Mouse (Mus musculus): ENCODE data around the gene Cep112.
A peak's percentile ranks its signal among the peaks of the same experiment; 100 is the strongest.

Gene Cep112

DNA sequence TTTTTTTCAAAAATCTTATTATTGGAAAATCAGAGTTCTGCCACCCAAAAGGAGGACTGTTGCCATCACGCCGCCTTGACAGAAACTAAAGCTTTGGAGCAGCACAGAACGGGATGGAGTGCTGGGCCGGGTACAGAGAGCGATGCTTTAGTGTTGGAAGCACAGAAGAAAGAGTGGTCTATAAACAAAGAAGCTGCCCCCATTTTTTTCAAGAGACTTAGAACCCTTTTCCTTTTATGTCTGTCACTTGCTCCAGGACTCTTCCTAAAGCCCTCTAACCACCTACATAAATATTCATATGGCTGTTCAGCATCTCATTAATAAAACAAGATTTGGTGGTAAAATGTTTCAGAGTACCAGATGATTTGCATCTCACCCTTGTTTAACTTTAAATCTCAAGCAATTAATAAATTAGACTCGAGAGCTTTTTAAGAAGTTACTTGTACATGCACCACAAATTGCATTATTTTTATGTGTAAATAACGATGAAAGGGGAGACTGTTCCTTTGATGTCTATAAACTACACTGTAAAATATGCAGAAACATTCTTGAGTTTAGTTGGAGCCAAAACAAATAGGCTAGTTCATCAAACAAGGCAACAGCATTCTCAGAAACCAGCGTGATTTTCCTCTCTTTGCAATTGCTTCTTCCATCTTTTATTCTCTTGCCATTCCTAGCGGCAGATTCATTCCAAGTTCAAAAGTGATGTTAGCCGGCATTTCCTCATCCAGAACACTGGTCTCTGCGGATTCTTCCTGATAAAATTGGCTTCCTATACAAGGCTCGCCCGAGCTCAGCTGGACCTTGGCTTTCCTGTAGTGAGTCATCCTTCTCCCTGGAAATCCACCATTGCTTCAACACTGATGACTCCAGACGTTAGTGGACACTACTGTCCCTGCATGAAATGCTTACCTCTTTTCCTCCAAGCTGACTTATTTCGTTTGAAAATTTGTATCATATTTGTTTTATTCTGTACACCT lies 355.6 kb downstream of the Cep112 start:
- DNase-seq (ENCODE audit: low spot score in 2 of 2): no peak

DNA sequence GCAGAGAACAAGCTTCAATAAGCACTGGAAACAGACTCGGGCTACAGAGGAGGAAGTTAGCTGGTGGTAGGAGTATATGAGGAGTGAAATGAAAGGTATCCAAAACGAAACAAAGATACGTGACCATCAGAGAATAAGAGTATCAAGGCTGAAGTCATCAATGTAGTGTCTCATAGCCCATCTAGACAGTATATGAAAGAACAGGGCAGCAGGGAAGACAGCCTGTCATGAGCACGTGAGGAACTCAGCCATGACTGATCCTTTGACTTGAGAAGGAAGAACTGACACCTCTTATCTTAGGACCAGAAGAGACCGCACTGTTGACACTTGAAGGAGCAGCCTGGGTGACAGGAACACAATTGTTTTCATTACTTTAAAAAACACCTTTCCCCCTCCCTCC lies 373.4 kb downstream of the Cep112 start:
- no peak for DNase-seq (ENCODE audit: low spot score in 2 of 2)

DNA sequence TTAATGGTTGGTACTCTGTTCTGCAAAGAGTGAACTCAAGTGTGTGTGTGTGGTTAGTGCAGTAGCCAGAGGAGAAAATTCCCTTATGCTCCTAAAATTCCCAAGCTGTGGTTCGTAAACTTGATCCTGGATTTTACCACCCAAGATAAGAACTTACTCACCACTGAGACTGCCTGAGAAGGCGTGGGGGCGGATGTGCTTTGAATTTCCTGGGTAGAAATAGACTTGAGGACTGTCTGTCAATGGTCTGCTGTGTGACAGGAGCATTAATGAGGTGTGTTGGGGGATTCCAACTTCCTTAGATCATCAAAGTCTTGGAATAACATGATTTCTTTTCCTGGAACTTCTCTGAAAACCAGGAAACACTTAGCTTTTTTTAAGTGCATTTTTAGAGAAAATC lies 374.7 kb downstream of the Cep112 start:
- DNase-seq (ENCODE audit: low spot score in 2 of 2): peak; percentile 28 to 30

DNA sequence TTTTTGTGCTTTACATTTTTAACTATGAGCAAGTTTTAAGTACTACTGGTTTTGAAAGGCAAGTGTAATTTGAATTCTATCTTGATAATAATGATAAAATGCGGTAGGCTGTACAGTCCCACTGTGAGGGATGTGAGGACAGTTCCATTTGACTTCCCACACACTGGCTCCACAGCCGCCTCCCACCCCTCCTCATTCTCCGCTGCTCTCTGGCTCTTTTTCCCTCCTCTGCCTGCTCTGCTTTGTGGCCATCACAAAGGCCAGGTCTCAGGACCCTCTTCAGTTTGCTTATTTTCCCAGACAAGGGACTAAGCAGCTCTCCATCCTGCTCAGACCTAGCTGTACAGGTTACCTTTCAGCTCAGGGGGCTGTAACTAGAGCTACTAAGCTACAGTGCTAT lies 379.0 kb downstream of the Cep112 start:
- no peak for DNase-seq (ENCODE audit: low spot score in 2 of 2)

DNA sequence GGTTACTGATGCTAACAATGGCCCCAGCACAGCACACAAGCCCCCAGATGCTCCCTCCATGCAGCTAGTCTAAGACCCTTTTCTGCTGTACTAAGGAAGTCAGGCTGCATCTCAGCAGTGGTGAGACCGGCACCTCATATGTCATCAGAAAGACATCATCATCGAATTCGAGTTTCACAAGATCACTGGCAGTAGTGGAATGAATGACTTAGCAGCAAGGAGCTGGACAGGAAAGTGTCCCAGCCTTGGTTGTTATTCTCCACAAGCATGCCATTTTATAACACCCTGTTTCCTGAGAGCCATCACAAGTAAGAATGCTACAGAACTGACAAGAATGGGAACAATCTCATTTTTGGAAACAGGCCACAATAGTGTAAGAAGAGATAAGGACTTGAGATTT lies 381.0 kb downstream of the Cep112 start:
- no peak for DNase-seq (ENCODE audit: low spot score in 2 of 2)

DNA sequence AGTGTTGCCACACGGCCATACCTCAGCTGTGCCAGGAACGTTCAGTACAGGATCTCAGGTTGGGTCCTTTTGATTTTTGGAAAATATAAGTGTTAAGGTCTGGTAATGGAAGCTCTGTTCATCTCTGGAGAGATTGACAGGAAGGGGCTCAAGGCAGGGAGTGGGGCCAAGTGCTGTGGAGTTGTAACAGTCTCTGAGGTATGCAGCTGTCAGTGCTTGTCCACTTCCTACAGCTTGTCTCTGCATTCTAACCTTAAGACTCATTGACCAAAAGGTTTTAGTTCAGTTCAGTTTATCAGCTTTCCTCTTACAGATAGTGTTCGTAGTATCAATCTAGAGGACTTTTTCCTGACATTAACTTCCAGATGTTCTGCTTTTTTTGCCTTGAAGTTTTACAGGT lies 384.6 kb downstream of the Cep112 start:
- DNase-seq (ENCODE audit: low spot score in 2 of 2): no peak

DNA sequence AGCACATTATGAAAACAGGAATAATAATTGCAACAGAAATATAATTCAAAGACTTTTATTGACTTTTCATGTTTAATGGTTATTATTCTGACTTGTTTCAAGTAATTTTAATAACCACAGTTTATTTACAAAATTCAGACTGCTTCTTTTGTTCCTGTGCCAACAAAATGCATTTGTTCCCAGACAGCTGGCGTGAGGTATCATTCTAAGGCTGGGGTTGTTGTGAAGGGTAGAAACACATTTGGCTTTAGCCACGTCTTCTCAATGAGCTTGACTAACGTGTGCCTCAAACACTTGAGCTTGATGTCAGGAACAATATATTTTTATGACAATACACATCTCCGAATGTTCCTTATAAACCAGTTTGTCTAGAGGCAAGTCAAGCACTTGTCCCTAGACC lies 396.8 kb downstream of the Cep112 start:
- no peak for DNase-seq (ENCODE audit: low spot score in 2 of 2)

DNA sequence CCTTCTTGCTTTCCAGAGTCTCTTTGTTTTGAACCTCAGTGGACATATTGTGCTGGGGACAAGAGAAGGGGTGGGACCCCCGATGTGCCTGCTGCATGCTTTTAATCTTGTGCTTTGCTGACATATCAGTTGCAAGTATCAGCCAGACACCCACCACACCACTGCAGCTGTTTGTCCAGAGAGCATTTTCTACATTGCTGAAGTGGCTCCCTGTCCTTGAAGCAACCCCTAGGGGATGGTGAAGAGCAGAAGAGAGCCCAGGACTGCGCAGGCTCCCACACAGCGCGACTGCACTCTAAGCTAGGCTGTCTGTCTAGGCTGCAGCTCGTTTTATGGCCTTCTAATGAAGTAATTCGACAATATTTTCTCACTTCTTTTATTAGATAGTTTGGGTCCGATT lies 397.3 kb downstream of the Cep112 start:
- no peak for DNase-seq (ENCODE audit: low spot score in 2 of 2)

DNA sequence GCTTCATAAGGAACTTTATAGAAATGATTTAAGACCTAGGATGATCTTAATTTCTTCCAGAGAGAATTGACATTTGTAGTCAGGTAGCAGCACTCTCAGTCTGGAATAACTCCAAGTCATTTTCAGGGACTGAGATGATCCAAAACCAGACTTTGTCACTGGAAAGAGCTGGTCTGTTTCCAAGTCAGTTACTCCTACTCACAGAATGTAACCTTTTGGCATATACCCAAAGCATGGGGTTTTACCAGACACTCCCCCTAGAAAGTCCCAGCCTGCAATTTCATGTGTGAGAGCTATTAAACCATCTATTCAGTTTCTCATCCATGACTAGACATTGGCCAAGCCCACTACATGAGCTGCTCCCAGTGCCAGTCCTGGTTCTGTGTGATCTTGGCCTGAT lies 402.3 kb downstream of the Cep112 start:
- DNase-seq (ENCODE audit: low spot score in 2 of 2): no peak

DNA sequence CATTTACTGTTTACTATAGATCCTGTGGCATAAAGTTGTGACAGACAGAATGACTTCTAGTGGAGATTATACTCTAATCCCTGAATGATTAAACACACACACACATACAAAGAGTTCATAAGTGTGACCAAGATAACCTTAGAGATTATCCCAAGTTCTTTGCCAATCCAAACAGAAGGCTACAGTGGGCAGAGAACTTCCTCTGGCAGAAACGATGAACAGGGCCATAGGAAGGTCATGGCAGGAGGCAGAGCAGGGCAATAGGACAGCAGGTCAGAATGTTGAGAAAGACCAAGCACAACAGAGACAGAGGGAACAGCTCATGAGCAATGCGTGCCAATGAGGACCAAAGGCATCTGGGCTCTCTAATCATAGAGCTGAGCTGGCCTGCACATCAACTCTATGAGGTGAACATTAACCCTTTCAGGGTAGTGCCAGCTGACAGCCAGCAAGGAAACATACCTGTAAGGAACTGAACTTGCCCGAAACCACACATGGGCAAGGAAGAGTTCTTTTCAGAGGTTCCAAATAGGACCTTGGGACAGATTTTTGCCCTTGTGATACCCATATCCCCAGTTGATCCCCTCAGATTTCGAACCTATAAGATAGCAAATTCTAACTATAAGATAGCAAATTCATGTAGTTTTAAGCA lies 403.5 kb downstream of the Cep112 start:
- no peak for DNase-seq (ENCODE audit: low spot score in 2 of 2)

DNA sequence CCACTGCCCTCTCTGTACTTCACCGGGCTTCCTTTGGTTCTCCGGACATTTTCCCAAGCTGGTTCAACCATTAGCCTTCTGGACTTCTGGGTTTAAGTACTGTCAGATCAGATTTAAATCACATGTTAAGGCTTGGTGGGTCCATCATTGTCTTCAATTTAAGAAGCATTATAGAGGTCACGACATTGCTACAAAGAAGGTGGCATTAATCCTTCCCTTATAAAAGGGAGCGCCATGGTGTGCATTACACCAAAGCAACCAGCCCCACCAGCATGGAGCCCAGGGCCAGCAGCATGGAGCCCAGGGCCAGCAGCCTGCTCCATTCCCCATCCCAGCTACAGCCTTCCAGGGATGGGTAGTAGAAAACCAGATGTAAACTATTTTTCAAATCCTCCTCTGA lies 411.7 kb downstream of the Cep112 start:
- DNase-seq (ENCODE audit: low spot score in 2 of 2): no peak

DNA sequence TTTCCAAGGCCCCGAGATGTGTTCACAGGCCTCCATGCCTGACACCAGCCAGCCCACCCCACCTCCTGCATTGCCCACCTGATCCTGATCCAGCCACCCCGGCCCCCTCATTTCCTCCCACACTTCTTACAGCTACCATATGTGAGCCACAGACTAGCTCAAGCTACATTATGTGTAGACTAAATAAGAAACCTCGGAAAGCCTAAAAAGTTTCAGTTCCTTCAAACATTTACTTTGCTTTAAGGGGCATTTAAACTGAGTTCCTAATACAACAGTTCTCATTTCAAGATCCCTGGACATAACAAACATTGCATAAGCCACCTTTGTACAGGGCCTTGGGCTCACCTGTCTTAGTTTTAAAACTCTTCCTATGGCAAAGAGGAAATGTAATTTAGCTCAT lies 415.2 kb downstream of the Cep112 start:
- no peak for DNase-seq (ENCODE audit: low spot score in 2 of 2)

DNA sequence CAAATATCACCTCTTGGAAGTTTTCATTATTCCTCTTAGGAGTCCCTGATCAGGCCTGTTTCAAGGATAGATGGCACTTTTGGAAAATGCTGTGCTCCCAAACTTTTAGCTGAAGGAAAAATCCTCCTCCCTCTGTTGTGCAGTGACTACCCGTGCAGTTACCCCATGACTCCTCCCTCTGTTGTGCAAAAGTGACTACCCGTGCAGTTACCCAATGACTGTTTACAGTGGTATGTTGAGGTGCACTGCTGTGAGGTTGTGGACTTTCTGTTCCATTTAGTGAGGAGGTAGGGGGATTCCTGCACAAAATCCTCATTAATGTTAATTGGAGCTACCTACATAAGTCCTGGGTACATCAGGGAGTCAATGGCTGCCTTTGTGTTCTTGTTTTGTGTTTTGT lies 417.8 kb downstream of the Cep112 start:
- no peak for DNase-seq (ENCODE audit: low spot score in 2 of 2)

DNA sequence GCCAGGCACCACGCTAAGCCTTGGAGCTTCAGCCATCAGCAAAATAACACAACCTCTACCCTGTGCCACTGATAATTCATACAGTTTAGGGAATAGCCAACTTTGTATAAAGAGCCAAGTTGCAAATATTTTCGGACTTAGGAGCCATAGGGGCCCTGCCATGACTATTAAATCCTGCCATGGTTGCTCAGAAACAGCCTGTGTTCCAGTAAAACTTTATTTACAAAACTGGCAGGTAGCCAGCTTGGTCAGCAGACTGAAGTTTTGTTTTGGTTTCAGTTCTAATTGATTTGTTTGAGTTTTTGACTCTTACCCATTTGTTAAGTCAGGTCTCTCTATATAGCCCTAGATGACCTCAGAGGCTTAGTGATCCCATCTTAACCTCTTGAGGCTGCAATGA lies 421.0 kb downstream of the Cep112 start:
- no peak for DNase-seq (ENCODE audit: low spot score in 2 of 2)

DNA sequence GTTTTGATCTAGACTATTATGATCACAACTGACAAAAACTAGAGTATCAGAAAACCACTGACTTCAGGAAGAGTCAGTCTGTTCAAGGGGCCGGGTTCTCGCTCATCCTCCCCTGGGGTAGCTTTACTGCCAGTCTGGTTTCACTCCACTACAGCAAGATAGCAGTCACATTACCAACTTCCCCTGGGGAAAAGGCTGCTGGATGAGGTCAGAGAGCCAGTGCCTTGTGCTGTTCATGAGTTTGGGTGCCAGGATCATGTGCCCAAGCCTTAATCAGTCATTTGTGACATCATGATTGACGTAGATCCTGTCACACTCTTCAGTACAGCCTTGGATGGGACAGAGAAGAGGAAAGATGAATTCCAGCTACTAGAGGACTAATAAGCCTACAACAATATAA lies 421.5 kb downstream of the Cep112 start:
- no peak for DNase-seq (ENCODE audit: low spot score in 2 of 2)

DNA sequence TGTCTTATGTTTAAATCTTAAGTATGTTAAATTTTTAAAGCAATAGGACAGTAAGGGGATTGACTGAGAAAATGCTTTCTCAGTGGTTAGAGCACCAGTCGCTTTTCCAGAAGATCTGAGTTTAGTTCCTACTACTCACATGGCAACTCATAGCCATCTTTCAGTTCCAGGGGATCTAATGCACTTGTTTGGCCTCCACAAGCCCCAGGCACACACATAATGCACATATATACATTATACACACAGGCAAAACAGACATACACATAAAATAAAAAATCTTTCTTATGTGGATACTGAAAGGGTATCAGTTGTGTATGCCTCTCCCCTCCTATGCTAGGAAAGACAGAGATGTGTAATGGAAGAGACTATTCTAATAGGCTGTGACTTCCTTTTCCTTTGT lies 426.8 kb downstream of the Cep112 start:
- no peak for DNase-seq (ENCODE audit: low spot score in 2 of 2)

DNA sequence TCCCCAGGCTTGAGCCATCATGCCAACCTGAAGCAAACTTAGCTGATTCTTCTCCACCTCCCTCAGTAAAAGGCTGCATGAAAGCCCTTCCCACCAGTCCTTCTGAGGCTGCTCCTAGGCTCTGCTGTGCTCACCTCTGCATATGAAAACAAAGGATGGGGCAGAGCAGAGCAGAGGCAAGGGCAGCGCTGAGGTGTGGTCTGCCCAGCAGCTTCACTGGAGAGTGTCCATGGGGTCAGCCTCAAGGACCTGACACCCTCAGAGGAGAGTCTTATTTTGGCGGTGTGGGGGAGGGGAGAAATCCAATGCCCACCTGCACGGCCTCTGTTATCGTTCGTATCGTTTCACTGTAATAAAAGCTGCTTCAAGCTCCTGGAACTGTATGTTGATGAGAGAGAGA lies 432.3 kb downstream of the Cep112 start:
- DNase-seq (ENCODE audit: low spot score in 2 of 2): no peak

DNA sequence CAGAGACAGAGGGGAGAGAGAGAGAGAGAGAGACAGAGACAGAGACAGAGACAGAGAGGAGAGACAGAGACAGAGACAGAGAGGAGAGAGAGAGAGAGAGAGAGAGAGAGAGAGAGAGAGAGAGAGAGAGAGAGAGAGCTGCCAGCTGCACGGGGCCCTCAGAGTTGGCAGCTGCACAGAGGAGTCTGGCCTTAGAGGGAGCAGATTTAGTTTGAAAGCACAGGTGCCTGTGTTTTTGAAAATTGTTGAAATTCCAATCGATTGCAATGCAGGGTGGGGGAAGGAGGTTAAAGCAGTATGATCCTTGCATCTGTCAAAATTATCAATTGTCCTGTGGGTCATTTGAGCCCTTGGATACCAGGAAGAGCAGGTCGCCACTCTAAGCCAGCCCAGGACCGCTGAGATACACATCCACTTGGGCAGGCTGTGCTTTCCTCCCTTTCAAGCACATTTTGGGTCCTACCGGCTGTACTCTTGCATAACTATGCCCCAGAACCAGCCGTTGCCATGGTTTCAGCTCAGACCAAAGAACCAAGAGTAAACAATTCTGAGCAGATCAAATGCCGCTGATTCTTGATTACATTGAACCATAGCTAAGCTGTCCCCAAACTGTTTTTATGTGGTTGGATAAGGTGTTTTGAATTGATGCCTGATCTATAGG lies 432.8 kb downstream of the Cep112 start:
- peak; percentile 42 to 67 for DNase-seq (ENCODE audit: low spot score in 2 of 2)

DNA sequence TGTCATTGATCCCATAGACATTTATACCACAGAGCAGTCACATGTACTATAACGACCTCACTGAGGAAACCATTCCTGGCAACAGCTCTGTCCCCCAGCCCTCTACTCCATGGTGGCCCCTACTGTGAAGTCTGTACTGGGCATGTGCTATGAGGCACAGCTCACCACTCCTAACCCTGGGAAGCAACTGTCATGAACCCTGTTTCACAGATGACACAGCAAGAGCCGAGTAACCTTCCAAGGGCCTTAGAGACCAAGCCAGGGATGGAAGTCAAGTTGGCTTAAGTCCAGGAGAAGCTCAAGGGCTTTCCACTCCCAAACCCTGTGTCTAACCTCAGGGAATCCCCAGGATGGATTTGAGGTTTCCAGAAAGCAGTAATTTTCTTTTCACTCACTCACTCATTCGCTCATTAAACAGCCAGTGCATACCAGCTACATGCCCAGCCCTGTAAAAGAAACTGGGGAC lies 433.4 kb downstream of the Cep112 start:
- DNase-seq (ENCODE audit: low spot score in 2 of 2): peak in 1 of 2 experiments; percentile 6

DNA sequence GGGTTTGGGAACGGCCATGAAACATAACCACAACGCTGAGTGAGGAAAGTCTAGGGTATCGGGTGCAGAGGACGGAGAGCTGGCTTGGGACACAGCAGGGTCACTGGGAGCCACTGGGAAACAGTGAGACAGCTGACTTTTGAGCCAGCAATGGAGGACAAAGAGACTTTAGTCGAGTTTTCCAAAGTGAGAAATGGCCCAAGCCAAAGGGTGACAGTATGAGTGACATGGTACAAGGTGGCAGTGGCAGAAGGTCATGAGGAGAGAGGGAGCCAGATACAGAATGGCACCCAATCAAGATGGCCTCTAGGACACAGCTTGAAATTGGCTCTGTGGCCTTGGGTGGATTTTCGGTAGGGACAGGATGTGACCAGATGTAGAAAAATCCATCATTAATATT lies 433.9 kb downstream of the Cep112 start:
- DNase-seq (ENCODE audit: low spot score in 2 of 2): no peak

DNA sequence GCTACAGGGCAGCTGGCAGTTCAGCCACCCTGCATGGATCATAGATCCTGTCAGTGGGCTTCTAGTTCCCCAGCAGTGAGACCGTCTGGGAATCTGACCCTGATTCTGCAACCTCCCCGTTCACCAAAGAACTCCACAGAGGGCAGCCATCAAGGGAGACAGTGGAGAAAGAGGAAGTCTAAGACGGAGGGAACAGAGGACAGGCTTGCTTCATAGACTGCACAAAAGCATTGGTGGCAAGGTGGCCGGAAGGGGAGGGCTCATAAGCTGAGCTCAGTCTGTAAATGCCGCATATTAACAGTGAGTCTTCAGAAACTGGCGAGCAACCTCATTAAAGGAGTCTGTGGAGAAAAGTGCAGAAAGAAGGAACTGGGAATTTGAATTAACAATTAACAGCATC lies 437.4 kb downstream of the Cep112 start:
- no peak for DNase-seq (ENCODE audit: low spot score in 2 of 2)

DNA sequence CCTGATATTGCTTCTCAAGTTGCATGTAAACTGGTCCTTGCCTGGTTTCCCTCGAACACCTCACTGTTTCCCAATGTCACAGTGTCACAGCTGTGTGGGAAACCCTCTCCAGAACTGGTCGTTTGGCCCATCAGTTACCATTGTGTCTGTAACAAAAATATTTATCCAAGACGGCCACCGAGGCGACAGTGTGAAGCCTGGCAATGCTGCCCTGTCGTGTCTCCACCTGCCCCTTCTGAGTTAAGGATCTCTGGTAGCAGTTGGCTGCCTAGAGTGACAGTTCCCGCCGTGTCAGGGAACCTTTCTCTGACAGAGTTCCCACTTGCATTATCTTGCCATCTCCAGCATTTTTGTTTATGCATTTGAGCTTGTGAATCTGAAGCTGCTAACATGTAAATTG lies 440.8 kb downstream of the Cep112 start:
- DNase-seq (ENCODE audit: low spot score in 2 of 2): no peak

DNA sequence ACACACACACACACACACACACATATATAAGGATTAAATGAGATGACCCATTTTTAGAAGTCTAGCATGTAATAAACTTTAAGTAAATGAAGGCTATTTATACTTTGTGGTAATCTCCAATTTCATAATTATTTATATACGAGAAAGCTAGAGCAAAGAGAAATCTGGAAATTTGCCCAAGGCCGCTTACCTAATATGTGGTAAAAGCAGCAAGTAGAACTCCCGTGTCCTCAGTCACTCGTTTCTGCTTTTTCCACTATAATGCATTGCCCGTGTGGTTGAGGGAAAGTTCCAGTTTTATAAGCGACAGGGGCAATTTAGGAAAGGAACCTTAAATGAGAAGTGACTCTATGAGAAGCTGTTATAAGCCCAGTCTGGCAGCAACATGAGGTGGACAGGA lies 442.5 kb downstream of the Cep112 start:
- no peak for DNase-seq (ENCODE audit: low spot score in 2 of 2)

Data from frontal cortex, postnatal 36 days (tissue).